Comparison of ENCODE assay signal across 16 mouse cellular contexts in the genomic region with DNA sequence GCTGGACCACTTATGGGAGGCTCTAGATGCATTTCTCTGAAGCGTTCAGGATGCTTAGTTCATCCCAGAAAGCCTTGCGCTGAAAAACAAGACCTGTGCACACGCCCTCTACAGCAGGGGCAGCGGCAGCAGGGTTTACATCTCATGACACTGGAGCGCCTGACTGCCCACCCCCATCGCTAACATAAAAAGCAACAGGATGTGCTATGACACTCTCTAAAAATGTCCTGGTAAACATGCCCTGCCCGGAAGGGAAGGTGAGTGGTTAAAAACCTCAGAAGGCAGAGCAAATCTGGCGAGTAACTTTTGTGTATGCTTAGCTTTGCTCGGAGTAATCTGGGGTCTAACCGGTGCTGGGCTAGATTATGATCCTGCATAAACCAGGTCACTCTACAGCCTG.
DNase-seq lines count a peak whose midpoint lies in the region; ATAC-seq and TF ChIP-seq lines count a peak whose summit lies in the region.
"Had no signal": no experiment of that assay in that cellular context is flagged by ENCODE, and none has a peak within 500 bp of the region (broad histone marks: within the 10 kb centered on the region; RNA-seq: fewer than 3 reads in every experiment).

No protein-coding gene starts in this region.

- H3K4me1 ChIP-seq in liver, postnatal 0 days (ENCODE audit: insufficient read depth), result no peaks in the 10 kb centered on the region
- peaks cover 28% of the 10 kb centered on the region for H3K4me1 ChIP-seq in liver, embryonic 12.5 days
- H3K4me1 ChIP-seq in bone marrow, adult 2 months (ENCODE audit: control insufficient read depth, insufficient read depth, low read length), result peaks cover 1% of the 10 kb centered on the region; the same call in 1 of the 2 replicates
- H3K4me1 ChIP-seq: heart, embryonic 15.5 days had no signal

- no peak for DNase-seq in liver, postnatal 0 days
- peak; percentile 74 for DNase-seq in thymus, postnatal 0 days (ENCODE audit: low spot score)
- no peak for DNase-seq in neural tube, embryonic 10.5 days (ENCODE audit: extremely low spot score, low spot score)
- no peak for DNase-seq in left cerebral cortex, adult 8-10 months (ENCODE audit: low spot score in 2 of 2)
- DNase-seq: adrenal gland, adult 8-10 months; cerebellum, postnatal 25 days; forebrain, postnatal 0 days; gastrocnemius, postnatal 25 days had no signal

- TF ChIP-seq CTCF in liver, postnatal 0 days (IDR thresholded peaks at IDR 0.05; ENCODE audit: low read depth), result 0 out of 2 replicates have a peak, but pooled peaks have one; percentile 23
- TF ChIP-seq CTCF in bone marrow, adult 2 months (IDR thresholded peaks at IDR 0.05; ENCODE audit: control insufficient read depth, insufficient read depth, low read length), result no peak

- no peaks in the 10 kb centered on the region for H3K9me3 ChIP-seq in liver, postnatal 0 days (ENCODE audit: low read length)
- H3K9me3 ChIP-seq in liver, embryonic 12.5 days (replicated peaks), result no peaks in the 10 kb centered on the region
- H3K9me3 ChIP-seq: heart, embryonic 15.5 days; hindbrain, embryonic 15.5 days; limb, embryonic 13.5 days had no signal

- H3K9ac ChIP-seq in liver, postnatal 0 days (replicated peaks), result no peak overlapping the region
- no peak overlapping the region for H3K9ac ChIP-seq in liver, embryonic 12.5 days
- H3K9ac ChIP-seq: forebrain, postnatal 0 days; heart, embryonic 15.5 days; hindbrain, embryonic 15.5 days; limb, embryonic 13.5 days had no signal

- no peak for ATAC-seq in liver, postnatal 0 days
- ATAC-seq in liver, embryonic 12.5 days, result no peak
- peak; percentile 85 for ATAC-seq in monocyte, adult 5-6 weeks (replicated peaks; ENCODE audit: insufficient number of reproducible peaks, low FRiP score, low TSS enrichment, poor library complexity, severe bottlenecking)
- no peak for ATAC-seq in erythroid progenitor cell, adult 5-6 weeks (replicated peaks; ENCODE audit: low FRiP score, poor library complexity, severe bottlenecking)
- ATAC-seq: forebrain, postnatal 0 days had no signal

- H3K27me3 ChIP-seq in liver, postnatal 0 days (ENCODE audit: insufficient read depth, low read length), result no peaks in the 10 kb centered on the region
- H3K27me3 ChIP-seq in liver, embryonic 12.5 days (replicated peaks), result peaks cover 3% of the 10 kb centered on the region; the same call in 1 of the 2 replicates
- H3K27me3 ChIP-seq: heart, embryonic 15.5 days; hindbrain, embryonic 15.5 days; limb, embryonic 13.5 days had no signal

- no peak overlapping the region for H3K4me2 ChIP-seq in liver, postnatal 0 days (ENCODE audit: low read depth, low read length)
- no peak overlapping the region for H3K4me2 ChIP-seq in liver, embryonic 12.5 days
- H3K4me2 ChIP-seq: heart, embryonic 15.5 days; hindbrain, embryonic 15.5 days; limb, embryonic 13.5 days had no signal

- no peak for TF ChIP-seq POLR2A in bone marrow, adult 2 months (IDR thresholded peaks at IDR 0.05; ENCODE audit: borderline replicate concordance, control insufficient read depth, low read depth, low read length)

- WGBS in liver, postnatal 0 days (ENCODE audit: insufficient replicate concordance), result 44% methylated on average over 10 of the region's 10 CpGs
- WGBS in liver, embryonic 12.5 days (ENCODE audit: insufficient replicate concordance), result 58% methylated on average over 10 of the region's 10 CpGs
- 15% methylated on average over 10 of the region's 10 CpGs for WGBS in bone marrow, adult 2 months

- H3K27ac ChIP-seq in liver, postnatal 0 days (ENCODE audit: low read depth), result peak overlapping the region; percentile 34; the same call in 1 of the 2 replicates
- H3K27ac ChIP-seq in liver, embryonic 12.5 days, result no peak overlapping the region
- peak overlapping the region; percentile 54 for H3K27ac ChIP-seq in bone marrow, adult 2 months (ENCODE audit: control insufficient read depth, insufficient read depth, low read depth, low read length, poor library complexity)
- H3K27ac ChIP-seq: heart, embryonic 15.5 days; hindbrain, embryonic 15.5 days; kidney, postnatal 0 days; limb, embryonic 13.5 days had no signal

- no peak overlapping the region for H3K4me3 ChIP-seq in liver, postnatal 0 days (ENCODE audit: low read depth, low read length)
- H3K4me3 ChIP-seq in liver, embryonic 12.5 days, result no peak overlapping the region
- no peak overlapping the region for H3K4me3 ChIP-seq in bone marrow, adult 2 months (replicated peaks; ENCODE audit: control insufficient read depth, low read depth, low read length)
- H3K4me3 ChIP-seq: heart, embryonic 15.5 days; hindbrain, embryonic 15.5 days; limb, embryonic 13.5 days had no signal

- no peaks in the 10 kb centered on the region for H3K36me3 ChIP-seq in liver, postnatal 0 days (replicated peaks; ENCODE audit: insufficient read depth, low read length)
- peaks cover 8% of the 10 kb centered on the region; the same call in 1 of the 2 replicates for H3K36me3 ChIP-seq in liver, embryonic 12.5 days
- H3K36me3 ChIP-seq: heart, embryonic 15.5 days; hindbrain, embryonic 15.5 days; limb, embryonic 13.5 days had no signal

- TF ChIP-seq EP300 in liver, postnatal 0 days (IDR thresholded peaks at IDR 0.05; ENCODE audit: low read depth), result 0 out of 2 replicates have a peak, but pooled peaks have one; percentile 16
